Mouse (Mus musculus): ENCODE results near the gene Pxmp2. TPM values are rescaled to one million over a fixed set of nuclear protein-coding genes. Genes with fewer than 3 reads are reported as not detected.

Pxmp2 gene
- 1.5 TPM for polyA plus RNA-seq (2015; fragmentation: Illumina TruSeq; extraction: RNeasy Lipid Tissue Mini Kit (QIAGEN cat#74804); ENCODE audit: insufficient read depth, low read depth, low replicate concordance)

GRCm38 (mm10) chr5:110285770-110286445 lies at the start of gene Pxmp2, which contains the start of gene Pole:
TSS of gene Pxmp2 (minus strand) at chr5:110286186.
TSS of gene Pole (plus strand) at chr5:110286306.

GRCm38 (mm10) chr5:110269141-110270101 lies 16.6 kb downstream of the Pxmp2 start, which contains the start of gene Pgam5:
TSS of gene Pgam5 (minus strand) at chr5:110269913.

GRCm38 (mm10) chr5:110230780-110231461 lies 55.1 kb downstream of the Pxmp2 start, which contains the start of gene Ankle2:
TSS of gene Ankle2 (plus strand) at chr5:110231004.

Other genes with a start within 250 kb of the Pxmp2 start
- not detected for gene Gm17655, start 213.7 kb downstream of the Pxmp2 start, polyA plus RNA-seq (2015; fragmentation: Illumina TruSeq; extraction: RNeasy Lipid Tissue Mini Kit (QIAGEN cat#74804); ENCODE audit: insufficient read depth, low read depth, low replicate concordance)
- gene Gm35315, start 191.8 kb downstream of the Pxmp2 start, polyA plus RNA-seq (2015; fragmentation: Illumina TruSeq; extraction: RNeasy Lipid Tissue Mini Kit (QIAGEN cat#74804); ENCODE audit: insufficient read depth, low read depth, low replicate concordance), result 0.39 TPM
- gene Plcxd1, start 186.2 kb downstream of the Pxmp2 start, polyA plus RNA-seq (2015; fragmentation: Illumina TruSeq; extraction: RNeasy Lipid Tissue Mini Kit (QIAGEN cat#74804); ENCODE audit: insufficient read depth, low read depth, low replicate concordance), result not detected
- gene Gtpbp6, start 178.0 kb downstream of the Pxmp2 start, polyA plus RNA-seq (2015; fragmentation: Illumina TruSeq; extraction: RNeasy Lipid Tissue Mini Kit (QIAGEN cat#74804); ENCODE audit: insufficient read depth, low read depth, low replicate concordance), result 8.6 TPM
- 0.66 TPM for gene Zfp605, start 176.1 kb downstream of the Pxmp2 start, polyA plus RNA-seq (2015; fragmentation: Illumina TruSeq; extraction: RNeasy Lipid Tissue Mini Kit (QIAGEN cat#74804); ENCODE audit: insufficient read depth, low read depth, low replicate concordance)
- gene Chfr, start 150.3 kb downstream of the Pxmp2 start, polyA plus RNA-seq (2015; fragmentation: Illumina TruSeq; extraction: RNeasy Lipid Tissue Mini Kit (QIAGEN cat#74804); ENCODE audit: insufficient read depth, low read depth, low replicate concordance), result 8.3 TPM
- 6.2 TPM for gene Golga3, start 109.5 kb downstream of the Pxmp2 start, polyA plus RNA-seq (2015; fragmentation: Illumina TruSeq; extraction: RNeasy Lipid Tissue Mini Kit (QIAGEN cat#74804); ENCODE audit: insufficient read depth, low read depth, low replicate concordance)
- 3.5 TPM for gene Ankle2, start 55.2 kb downstream of the Pxmp2 start, polyA plus RNA-seq (2015; fragmentation: Illumina TruSeq; extraction: RNeasy Lipid Tissue Mini Kit (QIAGEN cat#74804); ENCODE audit: insufficient read depth, low read depth, low replicate concordance)
- gene Pgam5, start 16.3 kb downstream of the Pxmp2 start, polyA plus RNA-seq (2015; fragmentation: Illumina TruSeq; extraction: RNeasy Lipid Tissue Mini Kit (QIAGEN cat#74804); ENCODE audit: insufficient read depth, low read depth, low replicate concordance), result 6.3 TPM
- gene Pole, start 120 bp upstream of the Pxmp2 start, polyA plus RNA-seq (2015; fragmentation: Illumina TruSeq; extraction: RNeasy Lipid Tissue Mini Kit (QIAGEN cat#74804); ENCODE audit: insufficient read depth, low read depth, low replicate concordance), result 0.18 TPM
- gene P2rx2, start 57.0 kb upstream of the Pxmp2 start, polyA plus RNA-seq (2015; fragmentation: Illumina TruSeq; extraction: RNeasy Lipid Tissue Mini Kit (QIAGEN cat#74804); ENCODE audit: insufficient read depth, low read depth, low replicate concordance), result not detected
- not detected for gene Lrcol1, start 58.5 kb upstream of the Pxmp2 start, polyA plus RNA-seq (2015; fragmentation: Illumina TruSeq; extraction: RNeasy Lipid Tissue Mini Kit (QIAGEN cat#74804); ENCODE audit: insufficient read depth, low read depth, low replicate concordance)
- 9.7 TPM for gene Fbrsl1, start 162.3 kb upstream of the Pxmp2 start, polyA plus RNA-seq (2015; fragmentation: Illumina TruSeq; extraction: RNeasy Lipid Tissue Mini Kit (QIAGEN cat#74804); ENCODE audit: insufficient read depth, low read depth, low replicate concordance)